Mouse (Mus musculus): ENCODE data around the gene Fbxl16. TPM values are rescaled to one million over a fixed set of nuclear protein-coding genes. Genes with fewer than 3 reads are reported as not detected.
"Not testable (repeated sequence)": the region's sequence is repeated elsewhere in the genome, so short reads cannot be mapped to it uniquely, and the experiment has no call there.

The Fbxl16 gene
- polyA plus RNA-seq, 1 experiment, result 2.1 TPM

DNA sequence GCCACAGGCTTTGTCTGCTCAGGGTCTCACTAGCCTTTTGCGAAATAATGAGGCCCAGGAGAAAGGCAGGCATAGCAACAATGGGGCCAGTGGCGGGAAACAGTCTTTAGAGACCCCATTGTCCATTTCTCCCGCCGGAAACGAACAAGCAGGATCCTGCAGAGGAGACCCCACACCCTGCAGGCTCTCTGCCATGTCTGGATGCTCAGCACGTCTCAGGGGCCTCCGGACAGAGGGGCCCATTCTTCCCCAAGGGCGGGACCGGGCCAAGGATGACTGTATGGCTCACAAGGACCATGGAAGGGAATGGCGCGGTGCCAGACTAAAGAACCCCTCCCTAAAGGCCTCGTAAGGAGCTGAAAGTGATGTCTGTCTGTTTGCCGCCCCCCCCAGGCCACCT is 14.7 kb upstream of the Fbxl16 start:
- WGBS, result 75% methylated on average over 13 of the region's 13 CpGs
- no peak for DNase-seq (ENCODE audit: low read depth, low spot score)

- WGBS, result 92% methylated on average over 17 of the region's 17 CpGs
- DNase-seq (ENCODE audit: low read depth, low spot score), result no peak
Observed at GRCm38 (mm10) chr17:25794998-25795397, 13.9 kb upstream of the Fbxl16 start.

GRCm38 (mm10) chr17:25795609-25796092 is 13.2 kb upstream of the Fbxl16 start, which contains the start of gene AC134908.4:
AC134908.4 (minus strand) TSS chr17:25795659.
- 73% methylated on average over 6 of the region's 6 CpGs for WGBS
- no peak for DNase-seq (ENCODE audit: low read depth, low spot score)

- WGBS, result 7% methylated on average over 37 of the region's 37 CpGs
- DNase-seq (ENCODE audit: low read depth, low spot score), result no peak
Observed at GRCm38 (mm10) chr17:25796211-25796771, 12.6 kb upstream of the Fbxl16 start.

DNA sequence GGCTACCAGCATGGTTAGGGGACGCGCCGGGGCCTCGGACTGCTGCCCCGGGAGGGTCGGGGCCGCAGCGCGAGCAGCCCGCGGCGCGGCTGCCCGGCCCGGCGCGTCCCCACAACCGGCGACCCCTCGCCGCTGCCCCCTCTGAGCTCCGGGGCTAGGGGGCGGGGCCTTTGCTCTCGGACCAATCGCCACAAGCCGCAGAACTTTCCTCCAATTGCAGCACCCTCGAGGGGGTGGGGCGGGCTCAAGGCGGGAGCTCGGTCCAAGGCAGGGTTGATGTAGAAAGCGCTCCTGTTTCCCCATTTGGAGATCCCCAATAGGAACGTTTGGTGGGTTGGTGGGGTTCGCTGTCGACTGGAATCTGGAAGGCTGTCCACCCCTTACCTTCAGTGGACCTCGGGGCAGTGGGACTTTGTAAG is 11.9 kb upstream of the Fbxl16 start, which contains the start of gene Metrn:
Metrn (minus strand) TSS at position 186 of the 419 bp plus-strand sequence.
- DNase-seq (ENCODE audit: low read depth, low spot score), result peak; percentile 48

GRCm38 (mm10) chr17:25801029-25801428 is 7.9 kb upstream of the Fbxl16 start:
- WGBS, result 5% methylated on average over 6 of the region's 6 CpGs
- peak; percentile 42 for DNase-seq (ENCODE audit: low read depth, low spot score)

More for the DNA sequence above, 11.9 kb upstream of the Fbxl16 start, which contains the start of gene Metrn:
- WGBS, result under 1% methylated on average over 35 of the region's 35 CpGs

DNA sequence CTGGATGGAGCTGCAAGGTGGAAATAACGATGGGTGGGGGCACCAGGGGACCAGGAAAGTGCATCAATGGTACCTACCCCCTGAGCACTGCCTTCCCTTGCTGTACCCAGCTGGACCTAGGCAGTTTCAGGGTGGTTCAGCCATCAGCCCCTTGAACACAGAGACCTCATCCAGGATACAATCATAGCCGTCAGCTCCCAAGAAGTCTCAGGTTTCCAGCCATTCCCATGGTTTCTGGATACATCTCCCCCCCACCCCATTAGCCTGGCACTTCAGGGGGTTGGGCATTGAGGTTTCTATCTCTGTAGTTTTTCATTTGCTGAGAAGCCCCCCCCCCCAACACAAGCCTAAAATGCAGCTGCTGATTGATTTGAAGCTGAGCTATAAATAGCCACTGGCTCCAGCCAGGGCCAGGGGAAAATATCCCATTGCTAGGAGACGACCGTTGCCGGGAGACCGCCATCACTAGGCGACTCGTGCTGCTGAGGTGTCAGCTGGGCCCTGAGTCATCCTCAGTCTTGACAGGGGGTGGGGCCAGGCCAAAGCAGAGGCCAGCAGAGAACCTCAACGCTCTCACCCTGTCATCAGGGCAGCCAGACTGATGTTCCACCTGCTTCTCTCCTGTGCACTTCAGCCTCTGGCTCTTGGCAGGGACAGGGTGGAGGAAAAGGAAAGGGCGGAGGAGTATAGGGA is 5.9 kb upstream of the Fbxl16 start:
- 14% methylated on average over 10 of the region's 10 CpGs for WGBS
- DNase-seq (ENCODE audit: low read depth, low spot score), result no peak

DNA sequence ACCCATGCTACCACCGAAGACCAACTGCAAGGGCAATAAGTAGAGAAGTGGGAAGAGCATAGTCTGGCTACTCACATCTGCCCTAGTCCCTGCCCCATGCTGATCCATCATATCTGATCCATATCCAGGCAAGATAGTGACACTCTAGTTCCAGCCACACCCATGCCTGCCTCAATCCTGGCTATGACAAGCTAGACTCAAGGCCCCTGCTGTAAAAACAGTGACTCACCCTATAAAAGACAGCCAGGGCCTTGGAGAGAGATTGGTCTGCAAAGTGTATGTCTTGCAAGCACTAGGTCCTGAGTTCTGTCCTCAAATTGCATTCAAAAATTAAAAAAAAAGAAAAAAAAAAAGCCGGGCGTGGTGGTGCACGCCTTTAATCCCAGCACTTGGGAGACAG is 2.4 kb upstream of the Fbxl16 start:
- WGBS, result 46% methylated on average over 4 of the region's 4 CpGs

GRCm38 (mm10) chr17:25807452-25807851 is 1.4 kb upstream of the Fbxl16 start:
- WGBS, result 37% methylated on average over 2 of the region's 2 CpGs
- not testable (repeated sequence) for DNase-seq (ENCODE audit: low read depth, low spot score)

More for the DNA sequence above, 2.4 kb upstream of the Fbxl16 start:
- no peak for DNase-seq (ENCODE audit: low read depth, low spot score)

- 54% methylated on average over 5 of the region's 5 CpGs for WGBS
- no peak for DNase-seq (ENCODE audit: low read depth, low spot score)
Observed at GRCm38 (mm10) chr17:25808028-25808427, 857 bp upstream of the Fbxl16 start.

DNA sequence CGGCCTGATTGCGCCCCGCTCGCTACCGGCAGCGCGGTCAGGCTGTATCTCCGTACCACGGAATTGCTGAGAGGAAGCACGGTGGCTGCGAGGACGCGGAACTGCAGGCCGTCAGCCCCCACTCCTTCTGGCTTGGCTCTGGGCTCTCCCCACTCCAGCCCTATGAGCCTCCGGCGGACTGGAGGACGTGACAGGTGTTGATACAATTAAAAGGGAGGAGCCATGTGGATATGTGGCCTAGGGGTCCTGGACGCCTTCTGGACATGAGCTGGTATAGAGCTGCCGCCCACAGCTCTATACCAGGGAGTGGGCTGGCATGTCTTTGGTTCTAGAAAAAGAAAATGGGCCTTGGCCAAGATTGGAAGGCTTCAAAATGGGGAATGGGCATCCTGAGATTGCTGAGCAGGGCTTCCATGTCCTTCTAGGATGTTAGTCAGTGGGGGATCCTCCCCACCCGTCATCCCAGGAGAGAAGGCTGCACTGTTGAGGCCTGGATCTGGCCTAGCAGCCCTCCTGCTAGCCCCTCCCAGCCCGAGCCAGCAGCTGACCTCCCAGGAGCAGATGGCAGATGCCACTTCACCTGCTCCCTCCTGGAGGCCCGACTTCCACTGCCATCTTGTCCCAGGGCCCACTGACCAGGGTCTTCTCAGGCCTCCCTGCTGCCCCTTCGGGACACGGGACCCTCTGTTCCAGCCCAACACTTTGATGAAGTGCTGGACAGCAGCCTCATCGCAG is 888 bp downstream of the Fbxl16 start:
- WGBS, result 16% methylated on average over 25 of the region's 25 CpGs
- DNase-seq (ENCODE audit: low read depth, low spot score), result no peak

GRCm38 (mm10) chr17:25810890-25811289 is 2.0 kb downstream of the Fbxl16 start:
- no peak for DNase-seq (ENCODE audit: low read depth, low spot score)
- WGBS, result 67% methylated on average over 4 of the region's 4 CpGs

- DNase-seq (ENCODE audit: low read depth, low spot score), result no peak
- WGBS, result 4% methylated on average over 20 of the region's 20 CpGs
Observed at GRCm38 (mm10) chr17:25813471-25813870, 4.6 kb downstream of the Fbxl16 start.

GRCm38 (mm10) chr17:25817662-25818061 is 8.8 kb downstream of the Fbxl16 start:
- no peak for DNase-seq (ENCODE audit: low read depth, low spot score)
- whole genome bisulfite sequencing, result 76% methylated on average over 11 of the region's 11 CpGs

GRCm38 (mm10) chr17:25818851-25819780 is 10.2 kb downstream of the Fbxl16 start:
- no peak for DNase-seq (ENCODE audit: low read depth, low spot score)
- WGBS, result 8% methylated on average over 46 of the region's 46 CpGs

- WGBS, result under 1% methylated on average over 18 of the region's 18 CpGs
- no peak for DNase-seq (ENCODE audit: low read depth, low spot score)
Observed at GRCm38 (mm10) chr17:25823452-25823851, 14.6 kb downstream of the Fbxl16 start, which contains the start of gene Wdr24. Wdr24 (plus strand) TSS chr17:25823627.

- WGBS, result 71% methylated on average over 17 of the region's 17 CpGs
- no peak for DNase-seq (ENCODE audit: low read depth, low spot score)
Observed at GRCm38 (mm10) chr17:25824362-25825142, 15.7 kb downstream of the Fbxl16 start.

GRCm38 (mm10) chr17:25825311-25825710 is 16.4 kb downstream of the Fbxl16 start:
- DNase-seq (ENCODE audit: low read depth, low spot score), result no peak
- 92% methylated on average over 6 of the region's 6 CpGs for WGBS
